In the genomic region with DNA sequence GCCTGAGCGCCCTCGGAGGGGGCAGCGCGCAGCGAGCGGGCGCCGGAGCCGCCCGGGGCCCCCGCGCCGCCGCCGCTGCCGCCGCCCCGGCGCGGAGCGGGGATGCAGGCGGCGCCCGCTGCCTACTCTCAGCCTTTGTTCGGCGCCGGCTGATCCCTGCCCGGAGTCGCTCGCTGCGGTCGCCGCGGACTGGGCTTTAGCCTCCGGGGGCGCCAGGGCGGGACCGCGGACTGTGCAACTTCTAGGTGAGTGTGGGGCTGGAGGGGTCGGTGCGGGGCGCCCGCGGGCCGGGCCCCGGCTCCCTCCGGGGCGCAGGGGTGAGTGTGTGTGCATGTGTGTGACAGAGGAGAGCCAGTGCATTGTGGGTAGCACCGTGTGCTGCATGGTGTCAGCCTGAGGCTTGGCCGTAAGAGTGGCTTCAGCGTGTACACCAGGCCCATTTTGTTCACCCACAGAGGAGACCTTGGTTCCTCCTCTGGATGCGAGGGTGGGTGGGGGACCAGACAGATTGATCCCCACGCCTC, we compare ENCODE assay signal across 8 mouse cellular contexts.
DNase-seq lines count a peak whose midpoint lies in the region; ATAC-seq and TF ChIP-seq lines count a peak whose summit lies in the region.

No protein-coding gene starts in this region.

- peak overlapping the region; percentile 98 for H3K4me2 ChIP-seq in forebrain, embryonic 16.5 days (ENCODE audit: low read length)
- H3K4me2 ChIP-seq in intestine, embryonic 15.5 days (replicated peaks), result peak overlapping the region; percentile 96
- H3K4me2 ChIP-seq in liver, embryonic 15.5 days, result peak overlapping the region; percentile 81
- peak overlapping the region; percentile 94 for H3K4me2 ChIP-seq in neural tube, embryonic 11.5 days (ENCODE audit: low read depth)

- H3K9ac ChIP-seq in forebrain, embryonic 16.5 days (replicated peaks; ENCODE audit: low read depth, low read length), result peak overlapping the region; percentile 95
- H3K9ac ChIP-seq in intestine, embryonic 15.5 days, result peak overlapping the region; percentile 72
- H3K9ac ChIP-seq in liver, embryonic 15.5 days, result peak overlapping the region; percentile 50; the same call in 1 of the 2 replicates
- H3K9ac ChIP-seq in neural tube, embryonic 11.5 days (ENCODE audit: low read length), result peak overlapping the region; percentile 99

- peak; percentile 56 to 70 for DNase-seq in heart, adult 18-20 months
- DNase-seq in heart, adult 9 months (ENCODE audit: low spot score in 2 of 2), result no peak
- DNase-seq in neural tube, embryonic 11.5 days (ENCODE audit: low spot score), result peak; percentile 74
- DNase-seq in thymus, postnatal 10 days (ENCODE audit: low spot score in 2 of 2), result peak; percentile 48 to 52

- no peaks in the 10 kb centered on the region for H3K36me3 ChIP-seq in forebrain, embryonic 16.5 days (ENCODE audit: control insufficient read depth, insufficient read depth)
- H3K36me3 ChIP-seq in intestine, embryonic 15.5 days, result no peaks in the 10 kb centered on the region
- no peaks in the 10 kb centered on the region for H3K36me3 ChIP-seq in liver, embryonic 15.5 days (replicated peaks)
- H3K36me3 ChIP-seq in neural tube, embryonic 11.5 days (ENCODE audit: control insufficient read depth, insufficient read depth, low read length), result 0 out of 2 replicates have a peak, but pooled peaks cover 2% of the 10 kb centered on the region

- peak; percentile 45; the same call in 1 of the 2 replicates for TF ChIP-seq POLR2A in bone marrow, adult 2 months (IDR thresholded peaks at IDR 0.05; ENCODE audit: borderline replicate concordance, control insufficient read depth, low read depth, low read length)

- H3K27ac ChIP-seq in bone marrow, adult 2 months (ENCODE audit: control insufficient read depth, insufficient read depth, low read depth, low read length, poor library complexity), result peak overlapping the region; percentile 82
- peak overlapping the region; percentile 98 for H3K27ac ChIP-seq in forebrain, embryonic 16.5 days (ENCODE audit: low read length)
- peak overlapping the region; percentile 88 for H3K27ac ChIP-seq in intestine, embryonic 15.5 days
- peak overlapping the region; percentile 62 for H3K27ac ChIP-seq in liver, embryonic 15.5 days (replicated peaks)
- peak overlapping the region; percentile 99 for H3K27ac ChIP-seq in neural tube, embryonic 11.5 days (ENCODE audit: low read depth, low read length)

- H3K4me1 ChIP-seq in bone marrow, adult 2 months (ENCODE audit: control insufficient read depth, insufficient read depth, low read length), result peaks cover 7% of the 10 kb centered on the region
- peaks cover 78% of the 10 kb centered on the region for H3K4me1 ChIP-seq in forebrain, embryonic 16.5 days (replicated peaks; ENCODE audit: control insufficient read depth, insufficient read depth, low read length)
- peaks cover 67% of the 10 kb centered on the region for H3K4me1 ChIP-seq in intestine, embryonic 15.5 days (replicated peaks)
- peaks cover 55% of the 10 kb centered on the region for H3K4me1 ChIP-seq in liver, embryonic 15.5 days (replicated peaks)
- peaks cover 72% of the 10 kb centered on the region for H3K4me1 ChIP-seq in neural tube, embryonic 11.5 days (ENCODE audit: control insufficient read depth, insufficient read depth, low read length)

- H3K9me3 ChIP-seq in forebrain, embryonic 16.5 days (ENCODE audit: control insufficient read depth, low read length), result no peaks in the 10 kb centered on the region
- no peaks in the 10 kb centered on the region for H3K9me3 ChIP-seq in intestine, embryonic 15.5 days
- H3K9me3 ChIP-seq in liver, embryonic 15.5 days (replicated peaks), result no peaks in the 10 kb centered on the region
- H3K9me3 ChIP-seq in neural tube, embryonic 11.5 days (ENCODE audit: control insufficient read depth, low read length), result no peaks in the 10 kb centered on the region

- no peaks in the 10 kb centered on the region for H3K27me3 ChIP-seq in forebrain, embryonic 16.5 days (replicated peaks; ENCODE audit: control insufficient read depth, insufficient read depth, low read length)
- H3K27me3 ChIP-seq in intestine, embryonic 15.5 days (replicated peaks), result no peaks in the 10 kb centered on the region
- H3K27me3 ChIP-seq in liver, embryonic 15.5 days, result peaks cover 51% of the 10 kb centered on the region
- no peaks in the 10 kb centered on the region for H3K27me3 ChIP-seq in neural tube, embryonic 11.5 days (ENCODE audit: control insufficient read depth, insufficient read depth, low read length)

- WGBS in bone marrow, adult 2 months, result 1% methylated on average over 53 of the region's 53 CpGs
- WGBS in forebrain, embryonic 16.5 days, result under 1% methylated on average over 52 of the region's 53 CpGs
- 1% methylated on average over 37 of the region's 53 CpGs for WGBS in intestine, embryonic 15.5 days
- WGBS in liver, embryonic 15.5 days (ENCODE audit: insufficient replicate concordance), result 1% methylated on average over 51 of the region's 53 CpGs
- under 1% methylated on average over 34 of the region's 53 CpGs for WGBS in neural tube, embryonic 11.5 days

- ATAC-seq in forebrain, embryonic 16.5 days, result peak; percentile 75
- ATAC-seq in intestine, embryonic 15.5 days, result peak; percentile 67
- ATAC-seq in liver, embryonic 15.5 days (ENCODE audit: insufficient read depth), result 0 out of 2 replicates have a peak, but pooled peaks have one; percentile 29
- ATAC-seq in neural tube, embryonic 11.5 days (ENCODE audit: insufficient read depth, low FRiP score, low TSS enrichment), result peak; percentile 66

- no peak for TF ChIP-seq CTCF in bone marrow, adult 2 months (IDR thresholded peaks at IDR 0.05; ENCODE audit: control insufficient read depth, insufficient read depth, low read length)

- peak overlapping the region; percentile 72 for H3K4me3 ChIP-seq in bone marrow, adult 2 months (replicated peaks; ENCODE audit: control insufficient read depth, low read depth, low read length)
- peak overlapping the region; percentile 78 for H3K4me3 ChIP-seq in forebrain, embryonic 16.5 days (replicated peaks; ENCODE audit: low read length)
- peak overlapping the region; percentile 75 for H3K4me3 ChIP-seq in intestine, embryonic 15.5 days (replicated peaks)
- peak overlapping the region; percentile 59 for H3K4me3 ChIP-seq in liver, embryonic 15.5 days (replicated peaks)
- H3K4me3 ChIP-seq in neural tube, embryonic 11.5 days (ENCODE audit: low read depth, low read length), result peak overlapping the region; percentile 82

Comparison
In these comparisons a context has a peak if more than half of its experiments do, and no peak if none do; other contexts are left out.
1. DNase-seq: peak in heart, adult 18-20 months (2 of 2), neural tube, embryonic 11.5 days (single experiment) and thymus, postnatal 10 days (2 of 2); none in heart, adult 9 months (0 of 2).
2. Peak in every context shown above with its lines, with median percentiles within 50 percentile points of each other: H3K27ac ChIP-seq, H3K4me3 ChIP-seq, ATAC-seq, H3K4me2 ChIP-seq and H3K9ac ChIP-seq.